Mouse (Mus musculus): ENCODE data around the gene Npl. TPM values are rescaled to one million over a fixed set of nuclear protein-coding genes. Genes with fewer than 3 reads are reported as not detected.
A peak's percentile ranks its signal among the peaks of the same experiment; 100 is the strongest.
"Not testable (repeated sequence)": the region's sequence is repeated elsewhere in the genome, so short reads cannot be mapped to it uniquely, and the experiment has no call there.

The Npl gene
- polyA plus RNA-seq, 1 experiment from 2014 or later: 6.7 TPM

DNA sequence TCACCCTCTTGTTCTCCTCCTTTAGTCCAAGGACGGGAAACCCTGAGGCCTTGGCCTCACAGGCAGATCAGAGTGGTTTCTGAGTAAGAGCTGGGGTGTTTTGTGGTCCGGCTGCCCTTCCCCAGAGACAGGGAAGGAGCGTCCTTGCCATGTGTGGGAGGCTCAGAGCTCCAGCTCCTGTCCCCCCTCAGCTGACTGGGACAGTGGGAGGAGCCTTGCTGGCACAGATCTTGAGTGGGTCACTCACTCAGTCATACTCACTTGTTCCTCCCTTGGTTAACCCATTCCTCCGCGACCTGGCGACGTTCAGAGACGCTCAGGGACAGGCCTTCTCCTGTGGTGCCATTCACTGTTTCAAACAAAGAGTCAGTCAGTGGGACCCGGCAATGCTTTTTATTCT, 14.2 kb downstream of the Npl start:
- no peak for DNase-seq (ENCODE audit: low spot score)
- H3K36me3 ChIP-seq (replicated peaks): no peaks in the 10 kb centered on the region
- no peaks in the 10 kb centered on the region for H3K27me3 ChIP-seq (replicated peaks; ENCODE audit: low read depth, poor library complexity, severe bottlenecking)
- 37% methylated on average over 9 of the region's 9 CpGs for WGBS
- H3K9me3 ChIP-seq: no peaks in the 10 kb centered on the region
- H3K27ac ChIP-seq (replicated peaks): 0 out of 2 replicates have a peak overlapping the region, but pooled peaks have one; percentile 8
- H3K4me1 ChIP-seq: peaks cover 17% of the 10 kb centered on the region
- no peak overlapping the region for H3K4me3 ChIP-seq

DNA sequence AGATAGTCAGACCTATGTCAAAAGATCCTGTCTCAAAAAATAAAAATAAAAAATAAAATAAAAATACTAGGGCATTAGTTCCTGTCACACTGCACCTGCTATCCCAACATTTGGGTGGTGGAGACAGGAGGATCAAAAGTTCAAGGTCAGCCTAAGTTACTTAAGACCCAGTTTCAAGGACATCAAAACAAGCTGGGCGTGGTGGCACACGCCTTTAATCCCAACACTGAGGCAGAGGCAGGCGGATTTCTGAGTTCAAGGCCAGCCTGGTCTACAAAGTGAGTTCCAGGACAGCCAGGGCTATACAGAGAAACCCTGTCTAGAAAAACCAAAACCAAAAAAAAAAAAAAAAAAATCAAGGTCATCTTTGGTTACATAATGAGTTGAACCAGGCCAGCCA, 16.9 kb downstream of the Npl start:
- not testable (repeated sequence) for H3K9me3 ChIP-seq; H3K4me3 ChIP-seq; H3K36me3 ChIP-seq (replicated peaks); DNase-seq (ENCODE audit: low spot score); H3K27me3 ChIP-seq (replicated peaks; ENCODE audit: low read depth, poor library complexity, severe bottlenecking)
- 89% methylated on average over 3 of the region's 3 CpGs for WGBS
- H3K4me1 ChIP-seq: peaks cover 17% of the 10 kb centered on the region
- peak overlapping the region; percentile 92 for H3K27ac ChIP-seq (replicated peaks)

DNA sequence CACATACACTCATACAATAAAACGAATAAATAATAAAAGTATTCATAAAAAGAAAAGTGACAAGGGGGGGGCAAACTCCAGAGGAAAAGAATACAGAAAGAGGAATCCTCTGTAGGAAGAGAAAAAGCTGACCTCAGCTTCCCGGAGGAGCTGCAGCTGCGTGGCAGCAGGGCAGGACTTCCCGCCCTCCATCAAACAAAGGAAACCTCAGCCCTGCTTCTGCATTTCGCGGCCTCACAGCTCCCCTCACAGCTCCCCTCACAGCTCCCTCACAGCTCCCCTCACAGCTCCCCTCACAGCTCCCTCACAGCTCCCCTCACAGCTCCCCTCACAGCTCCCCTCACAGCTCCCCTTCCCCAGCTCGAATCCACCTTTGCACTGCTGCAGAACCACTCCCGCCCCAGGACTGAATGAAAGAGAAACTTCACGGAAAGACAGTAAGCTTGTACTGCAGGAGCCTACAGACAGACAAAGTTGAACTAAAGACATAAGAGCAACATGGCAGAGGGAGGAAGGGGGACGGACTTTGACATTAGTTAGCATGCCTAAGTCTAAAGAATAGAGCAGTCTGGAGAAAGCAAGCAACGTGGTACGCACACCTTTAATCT, 17.5 kb downstream of the Npl start:
- no peaks in the 10 kb centered on the region for H3K9me3 ChIP-seq
- peak overlapping the region; percentile 92 for H3K27ac ChIP-seq (replicated peaks)
- peak overlapping the region; percentile 39 for H3K4me3 ChIP-seq
- DNase-seq (ENCODE audit: low spot score): peak; percentile 67
- H3K27me3 ChIP-seq (replicated peaks; ENCODE audit: low read depth, poor library complexity, severe bottlenecking): no peaks in the 10 kb centered on the region; the same call in 1 of the 2 replicates
- WGBS: 17% methylated on average over 12 of the region's 12 CpGs
- H3K4me1 ChIP-seq: peaks cover 17% of the 10 kb centered on the region
- H3K36me3 ChIP-seq (replicated peaks): no peaks in the 10 kb centered on the region

DNA sequence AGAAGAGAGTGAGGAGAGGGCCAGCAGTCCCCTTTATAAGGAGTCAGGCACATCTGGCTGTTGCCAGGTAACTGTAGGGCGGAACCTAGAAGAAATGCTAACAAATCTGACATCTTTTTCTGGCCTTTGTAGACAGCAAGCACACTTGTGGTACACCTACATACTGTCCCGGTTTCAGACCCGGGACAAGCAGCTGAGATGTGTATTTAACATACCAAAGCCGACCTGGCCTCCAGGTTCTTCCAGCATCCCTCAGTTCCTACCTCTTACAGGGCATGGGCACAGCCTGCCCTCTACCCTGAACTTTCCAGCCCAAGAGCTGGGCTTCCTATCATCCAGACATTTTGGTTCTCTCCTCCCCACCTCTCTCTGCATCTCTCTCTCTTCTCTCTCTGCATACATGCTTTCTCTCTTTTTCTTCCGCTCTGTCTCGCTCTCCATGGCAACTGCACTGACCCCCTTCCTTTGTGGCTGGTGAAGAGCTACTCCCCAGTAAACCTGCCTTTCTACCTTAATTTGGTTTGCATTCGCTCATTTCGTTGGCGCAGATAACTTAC, 18.1 kb downstream of the Npl start:
- H3K36me3 ChIP-seq (replicated peaks): no peaks in the 10 kb centered on the region
- peak overlapping the region; percentile 92 for H3K27ac ChIP-seq (replicated peaks)
- H3K9me3 ChIP-seq: no peaks in the 10 kb centered on the region
- 25% methylated on average over 9 of the region's 9 CpGs for WGBS
- H3K4me3 ChIP-seq: peak overlapping the region; percentile 39
- no peaks in the 10 kb centered on the region; the same call in 1 of the 2 replicates for H3K27me3 ChIP-seq (replicated peaks; ENCODE audit: low read depth, poor library complexity, severe bottlenecking)
- DNase-seq (ENCODE audit: low spot score): peak; percentile 31
- H3K4me1 ChIP-seq: peaks cover 17% of the 10 kb centered on the region

DNA sequence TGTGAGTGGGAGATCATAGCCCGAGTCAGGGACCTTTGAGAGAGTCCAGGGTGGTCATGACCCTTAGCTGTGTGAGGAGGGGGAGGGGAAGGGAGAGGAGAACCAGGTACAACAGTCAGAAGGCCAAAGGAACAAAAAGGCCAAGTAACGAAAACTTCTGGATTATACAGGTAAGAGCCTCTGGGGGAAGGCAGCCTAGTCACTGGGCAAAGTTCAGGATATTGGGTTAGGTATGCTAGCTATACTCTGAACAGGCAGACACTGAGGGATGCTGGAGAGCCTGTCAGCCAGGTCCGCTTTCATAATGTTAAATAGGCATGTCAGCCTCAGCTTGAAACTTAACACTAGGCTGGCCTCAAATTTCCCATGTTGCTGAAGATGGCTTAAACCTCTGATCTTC, 27.7 kb downstream of the Npl start:
- no peak overlapping the region for H3K27ac ChIP-seq (replicated peaks)
- H3K27me3 ChIP-seq (replicated peaks; ENCODE audit: low read depth, poor library complexity, severe bottlenecking): no peaks in the 10 kb centered on the region
- WGBS: 34% methylated on average over 3 of the region's 3 CpGs
- DNase-seq (ENCODE audit: low spot score): no peak
- H3K4me1 ChIP-seq: peaks cover 7% of the 10 kb centered on the region
- no peaks in the 10 kb centered on the region for H3K36me3 ChIP-seq (replicated peaks)
- no peak overlapping the region for H3K4me3 ChIP-seq
- H3K9me3 ChIP-seq: no peaks in the 10 kb centered on the region

DNA sequence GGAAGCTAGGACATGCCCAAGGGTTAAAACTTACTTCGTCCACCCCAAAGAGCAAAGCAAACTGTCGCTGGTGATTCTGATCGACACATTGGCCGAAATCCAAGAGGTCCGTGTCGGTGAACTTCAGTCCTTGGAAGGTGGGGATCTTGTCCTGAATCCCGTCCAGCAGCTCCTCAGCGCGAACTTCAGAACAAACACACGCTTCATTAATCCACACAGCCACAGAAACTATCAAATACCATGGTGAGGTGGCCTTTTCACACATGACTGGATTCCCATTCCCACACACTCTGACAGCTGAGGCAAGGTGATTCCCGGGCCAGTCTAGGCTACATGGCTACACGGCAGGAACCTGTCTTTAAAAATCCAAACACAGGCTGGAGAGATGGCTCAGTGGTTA, 34.5 kb downstream of the Npl start:
- no peak overlapping the region for H3K27ac ChIP-seq (replicated peaks)
- WGBS: 91% methylated on average over 12 of the region's 12 CpGs
- no peak overlapping the region for H3K4me3 ChIP-seq
- H3K36me3 ChIP-seq (replicated peaks): no peaks in the 10 kb centered on the region
- no peaks in the 10 kb centered on the region for H3K9me3 ChIP-seq
- DNase-seq (ENCODE audit: low spot score): no peak
- H3K4me1 ChIP-seq: no peaks in the 10 kb centered on the region
- no peaks in the 10 kb centered on the region for H3K27me3 ChIP-seq (replicated peaks; ENCODE audit: low read depth, poor library complexity, severe bottlenecking)

DNA sequence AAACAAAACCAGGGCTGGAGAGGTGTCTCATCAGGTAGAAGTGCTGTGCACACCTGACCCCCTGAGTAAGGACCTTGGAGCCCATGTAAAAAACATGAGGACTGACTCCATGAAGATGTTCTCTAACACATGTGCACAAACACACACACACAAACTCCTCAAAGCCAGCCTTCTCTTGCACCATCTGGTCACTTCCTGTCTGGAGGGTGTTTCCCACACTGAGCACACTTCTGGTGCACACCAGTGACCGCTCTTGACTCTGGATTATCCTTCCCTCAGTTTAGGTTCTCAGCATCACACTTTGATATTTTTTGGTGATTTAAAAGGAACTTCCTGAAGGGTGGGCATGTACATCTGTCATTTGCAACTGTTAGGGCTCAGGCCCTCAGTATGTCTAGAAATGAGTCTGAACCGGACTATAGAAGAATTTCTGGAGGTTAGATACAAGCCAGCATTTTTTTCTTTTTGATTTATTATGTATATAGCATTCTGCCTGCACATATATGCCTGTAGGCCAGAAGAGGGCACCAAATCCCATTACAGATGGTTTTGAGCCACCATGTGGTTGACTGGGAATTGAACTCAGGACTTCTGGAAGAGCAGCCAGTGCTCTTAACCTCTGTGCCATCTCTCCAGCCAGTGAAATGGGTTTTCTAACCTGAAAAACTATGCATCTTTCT, 39.4 kb downstream of the Npl start:
- Histone ChIP-seq H3K27me3 (replicated peaks; ENCODE audit: low read depth, poor library complexity, severe bottlenecking) (no peaks in the 10 kb centered on the region), H3K36me3 (replicated peaks) (no peaks in the 10 kb centered on the region), H3K9me3 (no peaks in the 10 kb centered on the region), H3K27ac (replicated peaks) (no peak overlapping the region), H3K4me3 (no peak overlapping the region), H3K4me1 (no peaks in the 10 kb centered on the region)
- no peak for DNase-seq (ENCODE audit: low spot score)
- 60% methylated on average over 2 of the region's 2 CpGs for WGBS

DNA sequence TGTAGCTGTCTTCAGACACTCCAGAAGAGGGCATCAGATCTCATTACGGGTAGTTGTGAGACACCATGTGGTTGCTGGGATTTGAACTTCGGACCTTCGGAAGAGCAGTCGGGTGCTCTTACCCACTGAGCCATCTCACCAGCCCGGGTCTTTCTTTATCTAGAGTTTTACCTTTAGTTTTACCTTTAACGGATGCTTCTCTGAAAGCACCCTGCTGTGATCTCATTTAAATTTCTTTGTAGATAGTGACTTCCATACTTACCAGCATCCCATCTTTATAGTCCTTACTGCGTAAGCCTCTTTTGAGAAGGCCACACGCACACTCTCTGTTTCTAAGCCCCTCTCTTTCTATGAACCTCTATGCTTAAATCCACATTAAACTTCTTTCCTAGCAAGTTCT, 40.3 kb downstream of the Npl start:
- not testable (repeated sequence) for H3K9me3 ChIP-seq; H3K27ac ChIP-seq (replicated peaks); H3K4me1 ChIP-seq; H3K36me3 ChIP-seq (replicated peaks); H3K27me3 ChIP-seq (replicated peaks; ENCODE audit: low read depth, poor library complexity, severe bottlenecking); H3K4me3 ChIP-seq; DNase-seq (ENCODE audit: low spot score)
- WGBS: 59% methylated on average over 8 of the region's 8 CpGs

DNA sequence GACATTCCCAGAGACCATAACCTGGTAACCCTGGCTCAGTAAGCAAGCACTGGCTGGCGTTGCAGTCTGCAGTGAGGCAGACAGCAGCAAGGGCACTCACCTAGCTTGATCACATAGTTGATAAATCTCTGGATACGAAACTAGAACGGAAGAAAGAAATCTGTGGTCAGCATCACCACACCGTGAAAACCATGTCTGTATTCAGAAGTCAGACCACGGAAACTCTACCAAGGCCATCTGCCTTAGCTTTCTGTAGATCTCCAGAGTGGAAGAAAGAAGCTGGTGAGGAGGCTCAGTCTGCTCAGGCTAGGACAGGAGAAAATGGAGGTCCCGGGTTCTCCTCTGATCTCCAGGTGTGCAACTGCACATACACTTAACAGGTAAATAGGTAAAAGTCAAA, 40.8 kb downstream of the Npl start:
- 87% methylated on average over 6 of the region's 6 CpGs for WGBS
- Histone ChIP-seq H3K27ac (replicated peaks) (no peak overlapping the region), H3K36me3 (replicated peaks) (no peaks in the 10 kb centered on the region), H3K4me3 (no peak overlapping the region), H3K9me3 (no peaks in the 10 kb centered on the region), H3K4me1 (no peaks in the 10 kb centered on the region), H3K27me3 (replicated peaks; ENCODE audit: low read depth, poor library complexity, severe bottlenecking) (no peaks in the 10 kb centered on the region)
- DNase-seq (ENCODE audit: low spot score): no peak

DNA sequence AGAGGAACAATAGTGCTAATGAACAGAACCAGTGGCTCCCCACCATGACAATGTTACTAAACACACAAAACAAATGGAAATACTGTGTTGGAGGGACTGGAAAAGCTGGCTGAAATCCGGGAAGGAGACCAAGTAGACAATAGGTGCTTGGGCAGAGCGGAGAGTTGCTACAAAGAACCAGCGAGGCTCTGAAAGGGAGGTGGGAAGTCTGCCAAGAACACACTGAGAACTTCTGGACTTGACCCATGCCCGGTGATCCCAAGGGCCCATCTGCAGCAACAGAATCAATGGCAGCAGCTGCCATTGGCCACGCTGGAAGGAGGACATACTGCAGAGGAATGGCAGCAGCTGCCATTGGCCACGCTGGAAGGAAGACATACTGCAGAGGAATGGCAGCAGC, 43.6 kb downstream of the Npl start:
- Histone ChIP-seq H3K4me3 (no peak overlapping the region), H3K36me3 (replicated peaks) (no peaks in the 10 kb centered on the region), H3K27me3 (replicated peaks; ENCODE audit: low read depth, poor library complexity, severe bottlenecking) (no peaks in the 10 kb centered on the region), H3K9me3 (no peaks in the 10 kb centered on the region), H3K4me1 (peaks cover 6% of the 10 kb centered on the region; the same call in 1 of the 2 replicates), H3K27ac (replicated peaks) (no peak overlapping the region)
- no peak for DNase-seq (ENCODE audit: low spot score)
- 87% methylated on average over 6 of the region's 6 CpGs for WGBS

DNA sequence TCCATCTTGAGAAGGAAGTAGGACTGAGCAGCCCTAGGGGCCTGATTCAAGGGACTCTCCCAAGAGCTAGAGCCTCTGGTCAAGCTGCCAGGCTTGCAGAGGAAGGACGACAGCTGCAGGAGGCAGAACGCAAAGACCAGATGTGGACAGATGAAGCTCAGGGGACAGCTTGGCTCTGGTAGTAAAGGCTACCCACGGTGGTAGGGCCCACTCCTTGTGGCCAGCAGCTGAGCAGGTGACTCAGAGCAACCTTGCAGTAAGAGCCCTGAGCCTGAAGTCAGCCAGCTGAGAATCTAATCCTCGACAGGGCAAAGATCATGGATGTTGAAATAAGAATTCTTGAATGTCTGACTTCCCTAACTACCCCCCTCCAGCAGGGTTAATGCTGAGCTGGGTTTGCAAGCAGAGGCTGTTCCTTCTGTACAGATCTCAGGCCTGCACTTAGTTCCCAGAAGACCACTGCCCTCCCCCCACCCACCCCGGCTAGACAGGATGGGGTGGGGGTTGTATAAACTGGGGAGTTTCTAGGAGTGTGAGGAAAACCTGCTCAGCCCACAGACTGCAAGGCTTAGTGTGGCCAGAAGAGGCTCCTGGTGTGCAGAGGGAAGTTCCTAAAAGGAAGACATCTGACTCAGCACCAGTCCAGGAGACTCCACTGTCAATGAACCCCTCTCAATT, 48.1 kb downstream of the Npl start:
- Histone ChIP-seq H3K27me3 (replicated peaks; ENCODE audit: low read depth, poor library complexity, severe bottlenecking) (no peaks in the 10 kb centered on the region), H3K36me3 (replicated peaks) (no peaks in the 10 kb centered on the region), H3K27ac (replicated peaks) (no peak overlapping the region), H3K4me1 (peaks cover 6% of the 10 kb centered on the region; the same call in 1 of the 2 replicates), H3K4me3 (no peak overlapping the region), H3K9me3 (no peaks in the 10 kb centered on the region)
- 52% methylated on average over 5 of the region's 5 CpGs for WGBS
- no peak for DNase-seq (ENCODE audit: low spot score)

DNA sequence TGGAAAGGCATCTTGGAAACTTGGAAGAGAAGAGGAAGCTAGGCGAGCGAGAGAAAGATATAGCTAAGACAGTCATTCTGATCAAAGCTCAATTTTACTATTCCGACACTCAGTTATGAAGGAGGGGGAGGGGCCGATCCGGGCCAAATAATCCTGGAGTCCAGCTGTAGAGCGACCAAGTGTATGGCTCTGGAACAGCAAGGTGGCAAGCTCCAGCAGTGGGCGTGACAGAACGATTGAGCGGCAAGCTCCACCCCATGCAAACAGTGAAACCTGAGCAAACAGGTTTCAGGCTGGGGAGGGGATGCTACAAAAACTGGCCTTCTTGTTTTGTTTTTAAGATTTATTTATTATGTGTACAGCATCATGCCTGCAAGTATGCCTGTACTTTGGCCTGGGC, 49.8 kb downstream of the Npl start:
- WGBS: 93% methylated on average over 9 of the region's 9 CpGs
- H3K36me3 ChIP-seq (replicated peaks): no peaks in the 10 kb centered on the region
- H3K4me1 ChIP-seq: peaks cover 9% of the 10 kb centered on the region
- no peaks in the 10 kb centered on the region for H3K27me3 ChIP-seq (replicated peaks; ENCODE audit: low read depth, poor library complexity, severe bottlenecking)
- H3K4me3 ChIP-seq: no peak overlapping the region
- H3K9me3 ChIP-seq: no peaks in the 10 kb centered on the region
- no peak overlapping the region for H3K27ac ChIP-seq (replicated peaks)
- no peak for DNase-seq (ENCODE audit: low spot score)

DNA sequence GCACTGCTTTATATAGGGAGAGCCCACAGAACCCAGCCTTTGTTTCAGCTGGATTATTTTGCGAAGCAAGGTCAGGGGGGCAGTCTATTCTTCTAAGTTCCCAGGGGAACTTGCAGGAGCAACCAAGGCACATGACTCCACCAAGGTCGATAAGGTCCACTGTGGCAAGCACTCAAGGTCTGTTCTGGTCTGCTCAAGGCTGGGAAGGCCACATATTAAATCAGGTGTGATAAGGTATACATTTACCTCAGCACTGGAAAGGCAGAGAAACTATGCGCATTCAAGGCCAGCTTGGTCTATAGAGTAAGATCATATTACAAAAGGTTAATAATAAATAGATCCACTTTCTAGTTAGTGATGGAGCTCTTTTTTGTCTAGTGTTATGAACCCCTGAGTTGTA, 53.8 kb downstream of the Npl start:
- Histone ChIP-seq H3K27me3 (replicated peaks; ENCODE audit: low read depth, poor library complexity, severe bottlenecking) (no peaks in the 10 kb centered on the region), H3K4me3 (no peak overlapping the region), H3K4me1 (peaks cover 11% of the 10 kb centered on the region; the same call in 1 of the 2 replicates), H3K9me3 (no peaks in the 10 kb centered on the region), H3K27ac (replicated peaks) (no peak overlapping the region), H3K36me3 (replicated peaks) (no peaks in the 10 kb centered on the region)
- WGBS: 81% methylated on average over 3 of the region's 3 CpGs
- no peak for DNase-seq (ENCODE audit: low spot score)

All from embryonic facial prominence, embryonic 10.5 days (tissue).